Mouse (Mus musculus) limb, embryonic 10.5 days (tissue): Measurements from ENCODE around the gene Tmem116. TPM values are rescaled to one million over a fixed set of nuclear protein-coding genes. Genes with fewer than 3 reads are reported as not detected.
"Not testable (repeated sequence)": the region's sequence is repeated elsewhere in the genome, so short reads cannot be mapped to it uniquely, and the experiment has no call there.

Source experiments
- DNase-seq: peaks from one replicate; pipeline ENCODE4 v3.0.0-alpha.2; 2017; ENCODE audit warnings: low spot score
- H3K27ac ChIP-seq: fragments of 300-500 bp; sonication (generic); 2 replicates; pipeline ENCODE4 v1.5.1; 2016; ENCODE audit warnings: mild to moderate bottlenecking
- H3K27me3 ChIP-seq: fragments of 300-500 bp; sonication (generic); 2 replicates; pipeline ENCODE4 v1.6.1; 2016; ENCODE audit warnings: low read depth, mild to moderate bottlenecking; ENCODE audit not compliant: poor library complexity, severe bottlenecking
- H3K36me3 ChIP-seq: fragments of 300-500 bp; sonication (generic); 2 replicates; pipeline ENCODE4 v1.6.1; 2016; ENCODE audit warnings: mild to moderate bottlenecking, moderate library complexity
- H3K4me1 ChIP-seq: fragments of 300-500 bp; sonication (generic); 2 replicates; pipeline ENCODE4 v1.6.1; 2016
- H3K4me3 ChIP-seq: fragments of 300-500 bp; sonication (generic); 2 replicates; pipeline ENCODE4 v1.5.1; 2016; ENCODE audit warnings: mild to moderate bottlenecking, moderate library complexity
- H3K9me3 ChIP-seq: fragments of 300-500 bp; sonication (generic); replicated peaks from 2 replicates; pipeline ENCODE4 v1.6.1; 2016; ENCODE audit warnings: mild to moderate bottlenecking
- WGBS: fragments of 180-500 bp; shearing (Covaris S2); methylation state at CpG from one replicate; pipeline ENCODE4 v1.1.7; 2016; 5-methylcytosine and 5-hydroxymethylcytosine counted together
- polyA plus RNA-seq: library from polyadenylated mRNA; unstranded; fragments of >200 nt; fragmentation: Nextera tagmentation; extraction: Ambion mirVana; gene quantifications from 2 replicates; pipeline ENCODE4 v1.2.1, GENCODE M21; 2016

The Tmem116 gene
- polyA plus RNA-seq, 1 experiment from 2014 or later: 0.73 TPM

GRCm38 (mm10) chr5:121474610-121475009, 22.9 kb downstream of the Tmem116 start:
- Histone ChIP-seq H3K27ac (no peak overlapping the region), H3K4me3 (no peak overlapping the region), H3K27me3 (no peaks in the 10 kb centered on the region), H3K9me3 (no peaks in the 10 kb centered on the region), H3K4me1 (no peaks in the 10 kb centered on the region), H3K36me3 (no peaks in the 10 kb centered on the region)
- 91% methylated on average over 7 of the region's 7 CpGs for WGBS
- no peak for DNase-seq

DNA sequence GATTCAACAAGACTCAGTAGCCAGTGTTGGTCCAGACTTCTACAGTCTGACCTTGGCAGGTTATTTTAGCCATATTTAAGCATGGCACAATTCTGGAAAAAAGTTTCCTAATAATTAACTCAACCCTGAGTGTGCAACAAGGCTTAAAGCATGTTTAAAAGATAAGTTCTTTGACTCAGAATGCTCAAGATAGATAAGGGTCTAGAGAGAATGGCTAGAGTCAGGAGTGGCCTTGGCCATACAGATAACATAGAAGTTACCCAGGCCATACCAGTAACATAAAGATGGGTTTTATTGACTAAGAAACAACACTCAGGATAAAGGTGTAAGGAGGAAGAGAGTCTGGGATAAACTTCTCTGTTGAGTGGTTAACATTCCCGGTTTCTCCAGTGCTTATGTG, 24.3 kb downstream of the Tmem116 start:
- Histone ChIP-seq H3K4me1 (no peaks in the 10 kb centered on the region), H3K36me3 (no peaks in the 10 kb centered on the region), H3K9me3 (no peaks in the 10 kb centered on the region), H3K4me3 (no peak overlapping the region), H3K27me3 (no peaks in the 10 kb centered on the region), H3K27ac (no peak overlapping the region)
- WGBS: 93% methylated on average over 1 of the region's 1 CpGs
- DNase-seq: no peak

DNA sequence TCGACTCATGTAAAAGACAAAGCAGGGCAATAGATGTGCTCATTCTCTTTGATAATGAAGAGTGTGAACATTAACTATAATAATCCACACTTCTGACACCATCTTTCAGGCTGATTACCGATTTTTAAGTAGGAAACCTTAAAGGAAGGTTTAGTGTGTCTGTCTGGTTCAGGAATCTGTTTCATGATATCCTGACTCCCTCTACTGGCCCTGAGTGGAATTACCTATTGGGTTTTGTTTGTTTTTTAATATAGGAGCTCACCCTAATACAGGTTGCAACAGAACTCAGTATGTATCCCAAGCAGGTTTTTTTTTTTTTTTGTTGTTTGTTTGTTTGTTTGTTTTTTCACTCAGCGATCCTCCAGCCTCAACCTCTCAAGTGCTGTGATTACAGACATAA, 26.0 kb downstream of the Tmem116 start:
- H3K4me3 ChIP-seq: no peak overlapping the region
- no peak overlapping the region for H3K27ac ChIP-seq
- H3K9me3 ChIP-seq: no peaks in the 10 kb centered on the region
- H3K36me3 ChIP-seq: no peaks in the 10 kb centered on the region
- DNase-seq: no peak
- 42% methylated on average over 3 of the region's 3 CpGs for WGBS
- H3K4me1 ChIP-seq: no peaks in the 10 kb centered on the region
- H3K27me3 ChIP-seq: no peaks in the 10 kb centered on the region

GRCm38 (mm10) chr5:121484801-121485200, 33.1 kb downstream of the Tmem116 start:
- Histone ChIP-seq H3K9me3 (no peaks in the 10 kb centered on the region), H3K27me3 (no peaks in the 10 kb centered on the region), H3K4me1 (no peaks in the 10 kb centered on the region), H3K36me3 (no peaks in the 10 kb centered on the region), H3K4me3 (no peak overlapping the region), H3K27ac (no peak overlapping the region)
- DNase-seq: no peak
- whole genome bisulfite sequencing: 87% methylated on average over 5 of the region's 5 CpGs

GRCm38 (mm10) chr5:121493305-121493704, 41.6 kb downstream of the Tmem116 start:
- peaks cover 10% of the 10 kb centered on the region for H3K4me1 ChIP-seq
- WGBS: 81% methylated on average over 8 of the region's 8 CpGs
- H3K4me3 ChIP-seq: no peak overlapping the region
- H3K27ac ChIP-seq: no peak overlapping the region
- H3K9me3 ChIP-seq: no peaks in the 10 kb centered on the region
- no peaks in the 10 kb centered on the region for H3K36me3 ChIP-seq
- no peak for DNase-seq
- no peaks in the 10 kb centered on the region for H3K27me3 ChIP-seq

- Histone ChIP-seq H3K36me3 (no peaks in the 10 kb centered on the region), H3K9me3 (no peaks in the 10 kb centered on the region), H3K4me1 (no peaks in the 10 kb centered on the region), H3K4me3 (no peak overlapping the region), H3K27me3 (no peaks in the 10 kb centered on the region), H3K27ac (no peak overlapping the region)
- no peak for DNase-seq
- WGBS: 75% methylated on average over 7 of the region's 7 CpGs
Measured at GRCm38 (mm10) chr5:121500719-121501118, 49.0 kb downstream of the Tmem116 start.

- not testable (repeated sequence) for H3K9me3 ChIP-seq, H3K36me3 ChIP-seq, H3K4me3 ChIP-seq, H3K4me1 ChIP-seq, H3K27ac ChIP-seq, H3K27me3 ChIP-seq, DNase-seq
- 78% methylated on average over 11 of the region's 17 CpGs for WGBS
Measured at GRCm38 (mm10) chr5:121501424-121501996, 49.8 kb downstream of the Tmem116 start.

- no peak for DNase-seq
- Histone ChIP-seq H3K27ac (no peak within 1 kb of the TSS), H3K4me1 (no peaks in the 10 kb centered on the region), H3K27me3 (no peaks in the 10 kb centered on the region), H3K4me3 (no peak within 1 kb of the TSS), H3K36me3 (no peaks in the 10 kb centered on the region), H3K9me3 (no peaks in the 10 kb centered on the region)
- WGBS: 75% methylated on average over 3 of the region's 3 CpGs
Measured at GRCm38 (mm10) chr5:121503231-121503630, 51.5 kb downstream of the Tmem116 start, which contains the start of gene Adam1b. Gene Adam1b (minus strand): TSS chr5:121503435.

DNA sequence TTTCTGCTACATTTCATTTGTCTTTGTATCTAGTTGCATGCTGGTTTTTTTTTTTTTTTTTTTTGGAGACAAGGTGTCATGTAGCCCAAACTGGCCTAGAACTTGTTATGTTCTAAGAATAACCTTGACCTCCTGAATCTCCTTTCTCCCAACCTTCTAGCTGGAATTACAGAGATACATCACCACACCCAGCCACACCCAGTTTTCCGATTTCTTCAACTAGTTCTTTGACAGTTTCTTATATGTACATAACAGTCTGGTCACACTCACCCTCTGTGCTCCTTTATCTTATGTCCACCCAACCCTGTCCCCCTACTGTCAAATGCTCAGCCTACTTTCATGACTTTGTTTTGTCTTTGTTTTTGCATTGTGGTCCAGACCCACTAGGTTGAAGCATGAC, 55.2 kb downstream of the Tmem116 start:
- Histone ChIP-seq H3K4me1 (no peaks in the 10 kb centered on the region), H3K27me3 (no peaks in the 10 kb centered on the region), H3K36me3 (no peaks in the 10 kb centered on the region), H3K27ac (no peak overlapping the region), H3K4me3 (no peak overlapping the region), H3K9me3 (no peaks in the 10 kb centered on the region)
- 92% methylated on average over 1 of the region's 1 CpGs for WGBS
- DNase-seq: no peak

DNA sequence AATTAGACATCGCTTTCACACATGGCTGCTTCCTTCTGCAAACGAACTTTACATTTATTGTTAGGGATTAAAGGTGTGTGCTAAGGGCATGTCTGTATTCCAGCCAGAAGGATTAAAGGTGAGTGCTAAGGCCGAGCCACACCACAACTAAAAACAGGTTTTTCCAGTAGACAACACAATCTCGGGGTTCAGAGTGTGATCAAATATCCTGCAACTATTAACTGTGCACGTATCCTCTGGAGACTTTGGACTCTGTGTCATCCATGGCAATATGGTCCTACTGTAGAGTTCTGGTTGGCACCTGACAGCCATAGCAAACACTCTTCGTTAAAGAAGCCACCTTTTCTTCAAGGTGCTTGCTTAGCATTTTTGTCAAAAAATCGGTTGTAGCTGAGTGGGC, 58.3 kb downstream of the Tmem116 start:
- no peak for DNase-seq
- H3K9me3 ChIP-seq: no peaks in the 10 kb centered on the region
- 87% methylated on average over 7 of the region's 7 CpGs for WGBS
- H3K27me3 ChIP-seq: no peaks in the 10 kb centered on the region
- no peaks in the 10 kb centered on the region for H3K4me1 ChIP-seq
- no peak overlapping the region for H3K27ac ChIP-seq
- no peak overlapping the region for H3K4me3 ChIP-seq
- no peaks in the 10 kb centered on the region for H3K36me3 ChIP-seq

- no peak overlapping the region for H3K4me3 ChIP-seq
- no peaks in the 10 kb centered on the region for H3K9me3 ChIP-seq
- no peaks in the 10 kb centered on the region for H3K4me1 ChIP-seq
- H3K27ac ChIP-seq: no peak overlapping the region
- H3K36me3 ChIP-seq: peaks cover 61% of the 10 kb centered on the region
- 93% methylated on average over 9 of the region's 9 CpGs for WGBS
- DNase-seq: no peak
- no peaks in the 10 kb centered on the region for H3K27me3 ChIP-seq
Measured at GRCm38 (mm10) chr5:121518983-121519382, 67.3 kb downstream of the Tmem116 start.

GRCm38 (mm10) chr5:121519758-121520157, 68.1 kb downstream of the Tmem116 start:
- H3K27me3 ChIP-seq, DNase-seq, H3K4me1 ChIP-seq, H3K27ac ChIP-seq, H3K4me3 ChIP-seq, H3K9me3 ChIP-seq: not testable (repeated sequence)
- H3K36me3 ChIP-seq: peaks cover 69% of the 10 kb centered on the region
- 95% methylated on average over 11 of the region's 17 CpGs for WGBS

DNA sequence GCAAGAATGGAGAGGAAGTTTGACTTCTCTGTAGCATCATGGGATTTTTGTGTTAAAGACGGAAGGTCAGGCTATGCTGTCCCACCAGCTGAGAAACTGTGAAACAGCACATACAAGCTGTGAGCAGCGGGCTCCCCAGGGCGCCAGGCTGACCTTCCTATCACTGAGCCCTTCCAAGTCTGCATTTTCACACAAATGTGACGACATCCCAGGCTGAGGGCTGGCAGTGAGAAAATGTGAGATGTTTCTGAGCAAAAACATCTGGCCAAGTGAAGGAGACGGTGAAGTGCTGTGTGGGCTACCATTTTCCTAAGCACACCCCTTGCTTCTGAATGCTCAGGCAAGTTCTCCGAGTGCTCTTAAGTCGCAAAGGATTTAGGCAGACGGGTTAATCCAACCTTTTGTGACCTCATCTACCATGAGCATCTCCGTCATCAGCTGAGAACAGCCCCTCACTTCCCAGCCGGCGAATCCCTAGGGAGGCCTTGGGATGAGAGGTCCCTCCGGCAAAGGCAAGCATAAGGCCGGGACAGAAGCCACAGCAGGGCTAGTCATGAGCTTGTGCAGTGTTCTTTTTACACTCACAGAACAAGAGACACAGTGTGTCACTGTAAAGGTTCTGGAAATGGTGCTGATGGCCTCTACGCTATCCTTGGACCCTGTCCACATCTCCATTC, 74.2 kb downstream of the Tmem116 start:
- 87% methylated on average over 14 of the region's 14 CpGs for WGBS
- Histone ChIP-seq H3K36me3 (peaks cover 93% of the 10 kb centered on the region), H3K4me1 (no peaks in the 10 kb centered on the region), H3K9me3 (no peaks in the 10 kb centered on the region), H3K27me3 (no peaks in the 10 kb centered on the region), H3K4me3 (no peak overlapping the region), H3K27ac (no peak overlapping the region)
- DNase-seq: no peak

GRCm38 (mm10) chr5:121526526-121526925, 74.8 kb downstream of the Tmem116 start:
- Histone ChIP-seq H3K4me1 (no peaks in the 10 kb centered on the region), H3K36me3 (peaks cover 93% of the 10 kb centered on the region), H3K27me3 (no peaks in the 10 kb centered on the region), H3K4me3 (no peak overlapping the region), H3K27ac (no peak overlapping the region), H3K9me3 (no peaks in the 10 kb centered on the region)
- DNase-seq: no peak
- 86% methylated on average over 7 of the region's 7 CpGs for WGBS
